29 mouse cellular contexts compared by ENCODE assay signal in genomic region chr3:127246989-127247708, GRCm38 (mm10).
DNase-seq lines count a peak whose midpoint lies in the region; ATAC-seq lines count a peak whose summit lies in the region.
"Had no signal": no experiment of that assay in that cellular context is flagged by ENCODE, and none has a peak within 500 bp of the region (broad histone marks: within the 10 kb centered on the region; RNA-seq: fewer than 3 reads in every experiment).

No protein-coding gene starts in this region.

- peaks cover 2% of the 10 kb centered on the region; the same call in 1 of the 2 replicates for H3K4me1 ChIP-seq in lung, embryonic 16.5 days (replicated peaks; ENCODE audit: control insufficient read depth, insufficient read depth, low read length)
- H3K4me1 ChIP-seq: liver, embryonic 12.5 days had no signal

- H3K36me3 ChIP-seq in lung, embryonic 16.5 days (ENCODE audit: control insufficient read depth, insufficient read depth, low read length): no peaks in the 10 kb centered on the region
- H3K36me3 ChIP-seq: embryonic facial prominence, embryonic 13.5 days; hindbrain, embryonic 13.5 days; limb, embryonic 12.5 days; liver, embryonic 12.5 days; midbrain, embryonic 13.5 days; neural tube, embryonic 13.5 days had no signal

- no peaks in the 10 kb centered on the region for H3K9me3 ChIP-seq in lung, embryonic 16.5 days (ENCODE audit: control insufficient read depth, low read length)
- H3K9me3 ChIP-seq: embryonic facial prominence, embryonic 13.5 days; hindbrain, embryonic 13.5 days; limb, embryonic 12.5 days; liver, embryonic 12.5 days; midbrain, embryonic 13.5 days; neural tube, embryonic 13.5 days had no signal

- H3K27me3 ChIP-seq in lung, embryonic 16.5 days (ENCODE audit: control insufficient read depth, insufficient read depth, low read depth, low read length): no peaks in the 10 kb centered on the region
- H3K27me3 ChIP-seq: embryonic facial prominence, embryonic 13.5 days; hindbrain, embryonic 13.5 days; limb, embryonic 12.5 days; liver, embryonic 12.5 days; midbrain, embryonic 13.5 days; neural tube, embryonic 13.5 days had no signal

- peak; percentile 94 for ATAC-seq in lung, embryonic 16.5 days (ENCODE audit: low read depth)
- ATAC-seq: forebrain, embryonic 16.5 days; intestine, embryonic 16.5 days; liver, embryonic 12.5 days; midbrain, embryonic 13.5 days had no signal

- H3K9ac ChIP-seq in lung, embryonic 16.5 days (ENCODE audit: low read length): no peak overlapping the region
- H3K9ac ChIP-seq: embryonic facial prominence, embryonic 13.5 days; hindbrain, embryonic 13.5 days; limb, embryonic 12.5 days; liver, embryonic 12.5 days; midbrain, embryonic 13.5 days; neural tube, embryonic 13.5 days had no signal

- 55% methylated on average over 11 of the region's 11 CpGs for WGBS in lung, embryonic 16.5 days

- no peak overlapping the region for H3K4me3 ChIP-seq in lung, embryonic 16.5 days (ENCODE audit: low read length)
- H3K4me3 ChIP-seq: embryonic facial prominence, embryonic 13.5 days; erythroblast, embryonic 14.5 days; hindbrain, embryonic 13.5 days; limb, embryonic 12.5 days; liver, embryonic 12.5 days; midbrain, embryonic 13.5 days; neural tube, embryonic 13.5 days had no signal

- peak; percentile 91 for DNase-seq in heart, adult 11 months
- no peak for DNase-seq in heart, postnatal 4 days
- DNase-seq in adipocyte (ENCODE audit: low spot score): peak; percentile 7
- peak; percentile 54 for DNase-seq in lung, postnatal 36 days
- DNase-seq in gastrocnemius, adult 18-20 months (ENCODE audit: low spot score): no peak
- no peak for DNase-seq in left cerebral cortex, adult 18-20 months (ENCODE audit: low spot score in 2 of 2)
- DNase-seq: adrenal gland, adult 2 months; adrenal gland, postnatal 36 days; cerebellum, adult 2 months; cerebellum, postnatal 14 days; gastrocnemius, postnatal 14 days; heart, postnatal 36 days; kidney, adult 9 months; kidney, postnatal 10 days; layer of hippocampus, adult 9-11 months; right cerebral cortex, postnatal 4 days; thymus, postnatal 4 days had no signal

- H3K4me2 ChIP-seq in lung, embryonic 16.5 days (ENCODE audit: low read depth, low read length): no peak overlapping the region; the same call in 1 of the 2 replicates
- H3K4me2 ChIP-seq: embryonic facial prominence, embryonic 13.5 days; heart, embryonic 11.5 days; hindbrain, embryonic 13.5 days; limb, embryonic 12.5 days; liver, embryonic 12.5 days; midbrain, embryonic 13.5 days; neural tube, embryonic 13.5 days had no signal

- peak overlapping the region; percentile 39; the same call in 1 of the 2 replicates for H3K27ac ChIP-seq in lung, embryonic 16.5 days (ENCODE audit: low read length)
- H3K27ac ChIP-seq: embryonic facial prominence, embryonic 13.5 days; hindbrain, embryonic 13.5 days; limb, embryonic 12.5 days; liver, embryonic 12.5 days; macrophage; midbrain, embryonic 13.5 days; neural tube, embryonic 13.5 days had no signal

Comparison
In these comparisons a context has a peak if more than half of its experiments do, and no peak if none do; other contexts are left out.
1. DNase-seq: peak in heart, adult 11 months (single experiment), adipocyte (single experiment) and lung, postnatal 36 days (single experiment); none in heart, postnatal 4 days (single experiment), gastrocnemius, adult 18-20 months (single experiment) and left cerebral cortex, adult 18-20 months (0 of 2).